Mouse (Mus musculus): ENCODE data around the gene Slc2a1. TPM values are rescaled to one million over a fixed set of nuclear protein-coding genes. Genes with fewer than 3 reads are reported as not detected.

Gene Slc2a1
- polyA plus RNA-seq, 1 experiment from 2014 or later, result 78.8 TPM

- Histone ChIP-seq H3K9ac (replicated peaks) (no peak overlapping the region), H3K36me3 (no peaks in the 10 kb centered on the region), H3K4me2 (no peak overlapping the region), H3K27ac (replicated peaks) (no peak overlapping the region), H3K9me3 (replicated peaks) (no peaks in the 10 kb centered on the region), H3K27me3 (replicated peaks) (no peaks in the 10 kb centered on the region), H3K4me3 (replicated peaks) (no peak overlapping the region), H3K4me1 (no peaks in the 10 kb centered on the region)
- ATAC-seq (ENCODE audit: low FRiP score), result no peak
- 76% methylated on average over 4 of the region's 4 CpGs for WGBS
These were observed 54.5 kb downstream of the Slc2a1 start for GRCm38 (mm10) chr4:119162990-119163389.

GRCm38 (mm10) chr4:119165916-119166315 lies 57.4 kb downstream of the Slc2a1 start:
- H3K27me3 ChIP-seq (replicated peaks), result no peaks in the 10 kb centered on the region
- no peak for ATAC-seq (ENCODE audit: low FRiP score)
- H3K27ac ChIP-seq (replicated peaks), result no peak overlapping the region
- no peaks in the 10 kb centered on the region for H3K4me1 ChIP-seq
- 79% methylated on average over 7 of the region's 7 CpGs for WGBS
- H3K9ac ChIP-seq (replicated peaks), result no peak overlapping the region
- H3K4me2 ChIP-seq, result no peak overlapping the region
- no peak overlapping the region for H3K4me3 ChIP-seq (replicated peaks)
- peaks cover 19% of the 10 kb centered on the region for H3K36me3 ChIP-seq
- H3K9me3 ChIP-seq (replicated peaks), result no peaks in the 10 kb centered on the region

- Histone ChIP-seq H3K4me2 (no peak overlapping the region), H3K27ac (replicated peaks) (no peak overlapping the region), H3K36me3 (peaks cover 19% of the 10 kb centered on the region), H3K4me1 (peaks cover 3% of the 10 kb centered on the region), H3K9ac (replicated peaks) (no peak overlapping the region), H3K9me3 (replicated peaks) (no peaks in the 10 kb centered on the region), H3K27me3 (replicated peaks) (no peaks in the 10 kb centered on the region), H3K4me3 (replicated peaks) (no peak overlapping the region)
- WGBS, result 95% methylated on average over 4 of the region's 4 CpGs
- ATAC-seq (ENCODE audit: low FRiP score), result no peak
These were observed 58.6 kb downstream of the Slc2a1 start for GRCm38 (mm10) chr4:119167068-119167467.

- Histone ChIP-seq H3K9ac (replicated peaks) (no peak overlapping the region), H3K36me3 (peaks cover 19% of the 10 kb centered on the region), H3K4me1 (peaks cover 9% of the 10 kb centered on the region), H3K27me3 (replicated peaks) (no peaks in the 10 kb centered on the region), H3K9me3 (replicated peaks) (no peaks in the 10 kb centered on the region), H3K4me3 (replicated peaks) (no peak overlapping the region), H3K4me2 (no peak overlapping the region), H3K27ac (replicated peaks) (no peak overlapping the region)
- WGBS, result 4% methylated on average over 4 of the region's 4 CpGs
- ATAC-seq (ENCODE audit: low FRiP score), result no peak; the same call in 1 of the 2 replicates
These were observed 59.2 kb downstream of the Slc2a1 start for GRCm38 (mm10) chr4:119167663-119168062.

- H3K36me3 ChIP-seq, result peaks cover 19% of the 10 kb centered on the region
- 39% methylated on average over 18 of the region's 18 CpGs for WGBS
- peaks cover 16% of the 10 kb centered on the region for H3K4me1 ChIP-seq
- H3K27me3 ChIP-seq (replicated peaks), result no peaks in the 10 kb centered on the region
- peak overlapping the region; percentile 83 for H3K4me3 ChIP-seq (replicated peaks)
- no peak for ATAC-seq (ENCODE audit: low FRiP score)
- peak overlapping the region; percentile 80 for H3K27ac ChIP-seq (replicated peaks)
- no peaks in the 10 kb centered on the region for H3K9me3 ChIP-seq (replicated peaks)
- H3K9ac ChIP-seq (replicated peaks), result peak overlapping the region; percentile 87
- peak overlapping the region; percentile 80 for H3K4me2 ChIP-seq
These were observed 64.6 kb downstream of the Slc2a1 start for GRCm38 (mm10) chr4:119172919-119173650.

- ATAC-seq (ENCODE audit: low FRiP score), result peak; percentile 100
- Histone ChIP-seq H3K27ac (replicated peaks) (peak within 1 kb of the TSS; percentile 80), H3K27me3 (replicated peaks) (no peaks in the 10 kb centered on the region), H3K4me2 (peak within 1 kb of the TSS; percentile 80), H3K9ac (replicated peaks) (peak within 1 kb of the TSS; percentile 87), H3K4me1 (peaks cover 16% of the 10 kb centered on the region), H3K4me3 (replicated peaks) (peak within 1 kb of the TSS; percentile 83), H3K36me3 (peaks cover 15% of the 10 kb centered on the region), H3K9me3 (replicated peaks) (no peaks in the 10 kb centered on the region)
- under 1% methylated on average over 40 of the region's 40 CpGs for WGBS
These were observed 65.4 kb downstream of the Slc2a1 start, which contains the start of gene Zfp691 for GRCm38 (mm10) chr4:119173851-119174453. TSS of gene Zfp691 (minus strand) at chr4:119174195.

GRCm38 (mm10) chr4:119177702-119178101 lies 69.2 kb downstream of the Slc2a1 start:
- WGBS, result 78% methylated on average over 5 of the region's 5 CpGs
- no peak overlapping the region for H3K27ac ChIP-seq (replicated peaks)
- H3K9ac ChIP-seq (replicated peaks), result no peak overlapping the region
- no peaks in the 10 kb centered on the region for H3K27me3 ChIP-seq (replicated peaks)
- H3K4me1 ChIP-seq, result peaks cover 7% of the 10 kb centered on the region
- no peaks in the 10 kb centered on the region for H3K36me3 ChIP-seq
- H3K4me2 ChIP-seq, result no peak overlapping the region
- no peaks in the 10 kb centered on the region for H3K9me3 ChIP-seq (replicated peaks)
- ATAC-seq (ENCODE audit: low FRiP score), result no peak
- H3K4me3 ChIP-seq (replicated peaks), result no peak overlapping the region

GRCm38 (mm10) chr4:119178331-119178730 lies 69.8 kb downstream of the Slc2a1 start:
- Histone ChIP-seq H3K4me2 (no peak overlapping the region), H3K36me3 (no peaks in the 10 kb centered on the region), H3K9ac (replicated peaks) (no peak overlapping the region), H3K4me1 (peaks cover under 1% of the 10 kb centered on the region), H3K27me3 (replicated peaks) (no peaks in the 10 kb centered on the region), H3K9me3 (replicated peaks) (no peaks in the 10 kb centered on the region), H3K4me3 (replicated peaks) (no peak overlapping the region), H3K27ac (replicated peaks) (no peak overlapping the region)
- ATAC-seq (ENCODE audit: low FRiP score), result no peak
- 75% methylated on average over 18 of the region's 18 CpGs for WGBS

GRCm38 (mm10) chr4:119180133-119180707 lies 71.7 kb downstream of the Slc2a1 start:
- Histone ChIP-seq H3K9me3 (replicated peaks) (no peaks in the 10 kb centered on the region), H3K27me3 (replicated peaks) (no peaks in the 10 kb centered on the region), H3K9ac (replicated peaks) (no peak overlapping the region), H3K36me3 (no peaks in the 10 kb centered on the region), H3K4me1 (no peaks in the 10 kb centered on the region), H3K4me3 (replicated peaks) (no peak overlapping the region), H3K4me2 (no peak overlapping the region), H3K27ac (replicated peaks) (no peak overlapping the region)
- 56% methylated on average over 4 of the region's 4 CpGs for WGBS
- no peak for ATAC-seq (ENCODE audit: low FRiP score)

GRCm38 (mm10) chr4:119181456-119181855 lies 72.9 kb downstream of the Slc2a1 start:
- H3K27ac ChIP-seq (replicated peaks), result no peak overlapping the region

GRCm38 (mm10) chr4:119183525-119183924 lies 75.0 kb downstream of the Slc2a1 start:
- Histone ChIP-seq H3K9ac (replicated peaks) (no peak overlapping the region), H3K4me1 (no peaks in the 10 kb centered on the region), H3K36me3 (no peaks in the 10 kb centered on the region), H3K27ac (replicated peaks) (no peak overlapping the region), H3K9me3 (replicated peaks) (no peaks in the 10 kb centered on the region), H3K27me3 (replicated peaks) (no peaks in the 10 kb centered on the region), H3K4me3 (replicated peaks) (no peak overlapping the region), H3K4me2 (no peak overlapping the region)
- 57% methylated on average over 1 of the region's 1 CpGs for WGBS
- ATAC-seq (ENCODE audit: low FRiP score), result no peak

More at GRCm38 (mm10) chr4:119181456-119181855, 72.9 kb downstream of the Slc2a1 start:
- Histone ChIP-seq H3K27me3 (replicated peaks) (no peaks in the 10 kb centered on the region), H3K4me2 (no peak overlapping the region), H3K36me3 (no peaks in the 10 kb centered on the region), H3K9me3 (replicated peaks) (no peaks in the 10 kb centered on the region), H3K4me1 (no peaks in the 10 kb centered on the region), H3K9ac (replicated peaks) (no peak overlapping the region), H3K4me3 (replicated peaks) (no peak overlapping the region)
- ATAC-seq (ENCODE audit: low FRiP score), result no peak
- 90% methylated on average over 9 of the region's 9 CpGs for WGBS

- no peak overlapping the region for H3K4me2 ChIP-seq
- H3K27ac ChIP-seq (replicated peaks), result no peak overlapping the region
- no peak for ATAC-seq (ENCODE audit: low FRiP score)
- no peak overlapping the region for H3K9ac ChIP-seq (replicated peaks)
- no peaks in the 10 kb centered on the region for H3K9me3 ChIP-seq (replicated peaks)
- H3K36me3 ChIP-seq, result no peaks in the 10 kb centered on the region
- no peak overlapping the region for H3K4me3 ChIP-seq (replicated peaks)
- no peaks in the 10 kb centered on the region for H3K27me3 ChIP-seq (replicated peaks)
- WGBS, result 82% methylated on average over 4 of the region's 4 CpGs
- H3K4me1 ChIP-seq, result no peaks in the 10 kb centered on the region
These were observed 77.3 kb downstream of the Slc2a1 start for GRCm38 (mm10) chr4:119185771-119186170.

Data from neural tube, embryonic 15.5 days (tissue).